Mouse (Mus musculus): Measurements from ENCODE around the gene Phf7. TPM values are rescaled to one million over a fixed set of nuclear protein-coding genes. Genes with fewer than 3 reads are reported as not detected.

The Phf7 gene
- 13.7 and 14.4 TPM in 2 replicates for polyA plus RNA-seq (2014; fragmentation: Nextera tagmentation; extraction: Ambion mirVana)

DNA sequence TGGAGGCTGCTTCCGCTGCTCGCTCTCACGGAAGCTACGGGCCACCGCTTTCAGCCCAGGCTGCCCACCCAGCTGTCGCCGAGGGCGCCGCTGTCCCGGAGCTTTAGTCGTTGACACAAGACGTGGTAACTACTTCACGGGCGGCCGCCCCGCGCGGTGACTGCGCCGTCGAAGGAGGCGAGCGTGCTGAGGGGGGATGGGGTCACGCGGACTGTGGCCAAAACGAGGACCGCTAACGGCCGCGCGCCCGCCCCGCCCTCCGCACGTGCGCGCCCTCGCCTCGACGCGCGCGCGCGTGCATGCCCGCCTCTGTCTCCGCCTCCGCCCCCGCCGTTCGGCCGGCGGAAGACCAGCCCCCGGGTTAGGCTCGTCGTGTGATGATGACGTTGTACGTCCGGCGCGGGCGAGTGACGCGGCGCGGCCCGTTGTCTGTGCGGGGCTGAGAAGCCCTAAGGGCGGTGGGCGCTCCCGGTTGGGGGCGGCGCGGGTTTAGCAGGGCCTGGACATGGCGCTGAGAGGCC is at the start of gene Phf7, which contains the start of gene Bap1:
Gene Phf7, minus strand, starts transcription at position 234 of the 521 bp plus-strand sequence.
Gene Bap1, plus strand, starts transcription at position 367 of the 521 bp plus-strand sequence.
- Histone ChIP-seq H3K9me3 (ENCODE audit: control insufficient read depth, low read length) (no peaks in the 10 kb centered on the region), H3K27ac (ENCODE audit: low read depth) (peak within 1 kb of the TSS; percentile 92), H3K4me1 (replicated peaks; ENCODE audit: control insufficient read depth, insufficient read depth, low read length) (peaks cover 10% of the 10 kb centered on the region; the same call in 1 of the 2 replicates), H3K36me3 (ENCODE audit: control insufficient read depth, insufficient read depth, low read length) (peaks cover 36% of the 10 kb centered on the region), H3K9ac (ENCODE audit: low read length) (peak within 1 kb of the TSS; percentile 96), H3K4me3 (ENCODE audit: low read depth, low read length) (peak within 1 kb of the TSS; percentile 97), H3K27me3 (replicated peaks; ENCODE audit: control insufficient read depth, insufficient read depth, low read length) (no peaks in the 10 kb centered on the region), H3K4me2 (ENCODE audit: low read length) (peak within 1 kb of the TSS; percentile 80)
- WGBS, result under 1% methylated on average over 61 of the region's 75 CpGs
- ATAC-seq (replicated peaks; ENCODE audit: low FRiP score, low TSS enrichment, low read depth) (peak; percentile 94), DNase-seq (ENCODE audit: low spot score) (peak; percentile 100)

DNA sequence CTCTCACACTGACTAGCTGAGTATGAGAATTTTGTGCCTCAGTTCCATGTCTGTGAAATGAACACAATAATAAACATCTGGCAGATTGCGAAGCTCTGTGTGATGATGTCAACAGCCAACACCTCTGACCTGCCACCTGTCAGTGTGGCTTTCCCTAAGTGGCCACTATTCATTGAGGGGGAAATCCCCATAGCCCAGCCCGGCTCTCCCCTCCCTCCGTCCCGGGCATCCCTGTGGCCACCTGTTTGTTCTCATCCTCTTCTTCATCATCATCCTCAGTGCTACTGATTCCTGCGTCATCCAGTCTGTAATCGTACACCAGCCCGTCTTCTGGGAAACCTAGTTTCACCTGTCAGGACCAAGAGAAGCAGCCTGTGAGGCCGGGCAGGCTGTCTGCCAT is 34.6 kb upstream of the Phf7 start:
- DNase-seq (ENCODE audit: low spot score), result no peak

DNA sequence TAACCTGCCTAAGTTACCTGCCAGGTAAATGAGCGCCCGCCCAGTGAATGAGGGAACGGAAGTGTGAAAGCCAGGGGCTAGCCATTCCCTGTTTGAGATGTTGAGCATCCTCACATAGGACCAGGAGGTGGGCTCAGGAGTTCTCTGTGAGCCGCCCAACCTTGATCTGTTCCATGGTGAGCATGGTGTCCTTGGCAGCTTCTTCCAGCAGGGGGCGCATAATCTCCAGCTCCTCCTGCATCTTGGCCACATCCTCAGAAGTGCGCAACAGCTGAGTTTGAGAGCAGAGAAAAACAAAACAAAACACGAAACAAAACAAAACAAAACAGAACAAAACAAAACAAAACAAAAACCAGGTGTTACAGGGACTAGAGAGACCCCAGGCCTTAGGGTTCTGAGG is 21.0 kb upstream of the Phf7 start:
- WGBS, result 20% methylated on average over 7 of the region's 7 CpGs
- no peak overlapping the region for H3K4me2 ChIP-seq (ENCODE audit: low read length)
- no peak overlapping the region for H3K27ac ChIP-seq (ENCODE audit: low read depth)
- ATAC-seq (replicated peaks; ENCODE audit: low FRiP score, low TSS enrichment, low read depth) (no peak), DNase-seq (ENCODE audit: low spot score) (peak; percentile 94)
- no peak overlapping the region for H3K4me3 ChIP-seq (ENCODE audit: low read depth, low read length)
- H3K9me3 ChIP-seq (ENCODE audit: control insufficient read depth, low read length), result no peaks in the 10 kb centered on the region
- H3K36me3 ChIP-seq (ENCODE audit: control insufficient read depth, insufficient read depth, low read length), result no peaks in the 10 kb centered on the region
- no peak overlapping the region for H3K9ac ChIP-seq (ENCODE audit: low read length)
- no peaks in the 10 kb centered on the region for H3K27me3 ChIP-seq (replicated peaks; ENCODE audit: control insufficient read depth, insufficient read depth, low read length)
- H3K4me1 ChIP-seq (replicated peaks; ENCODE audit: control insufficient read depth, insufficient read depth, low read length), result peaks cover 6% of the 10 kb centered on the region; the same call in 1 of the 2 replicates

More for the DNA sequence above, 34.6 kb upstream of the Phf7 start:
- H3K9ac ChIP-seq (ENCODE audit: low read length), result no peak overlapping the region
- no peak overlapping the region for H3K4me3 ChIP-seq (ENCODE audit: low read depth, low read length)
- H3K4me2 ChIP-seq (ENCODE audit: low read length), result no peak overlapping the region
- ATAC-seq (replicated peaks; ENCODE audit: low FRiP score, low TSS enrichment, low read depth), result no peak
- no peak overlapping the region for H3K27ac ChIP-seq (ENCODE audit: low read depth)
- no peaks in the 10 kb centered on the region for H3K4me1 ChIP-seq (replicated peaks; ENCODE audit: control insufficient read depth, insufficient read depth, low read length)
- WGBS, result 80% methylated on average over 8 of the region's 8 CpGs
- H3K27me3 ChIP-seq (replicated peaks; ENCODE audit: control insufficient read depth, insufficient read depth, low read length), result no peaks in the 10 kb centered on the region
- H3K36me3 ChIP-seq (ENCODE audit: control insufficient read depth, insufficient read depth, low read length), result no peaks in the 10 kb centered on the region
- H3K9me3 ChIP-seq (ENCODE audit: control insufficient read depth, low read length), result no peaks in the 10 kb centered on the region

DNA sequence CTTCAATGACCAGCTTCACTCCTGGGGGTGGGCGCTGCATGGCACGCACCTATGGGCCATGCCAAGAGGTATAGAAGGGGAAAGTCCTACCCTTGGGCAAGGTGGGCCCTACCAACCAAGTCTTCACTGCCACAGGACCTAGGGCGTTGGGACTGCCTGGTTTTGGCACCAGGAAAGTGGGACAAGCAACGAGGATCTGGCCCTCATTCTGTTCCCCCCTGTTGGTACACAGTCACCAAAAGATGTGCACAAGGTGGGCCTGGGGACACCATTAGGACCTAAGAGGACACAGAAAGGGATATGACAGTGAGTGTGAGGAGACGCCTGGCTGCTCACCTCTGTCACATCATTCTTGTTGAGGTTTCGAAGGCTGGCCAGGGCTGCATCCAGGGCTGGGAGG is 20.0 kb upstream of the Phf7 start:
- Histone ChIP-seq H3K27ac (ENCODE audit: low read depth) (no peak overlapping the region), H3K27me3 (replicated peaks; ENCODE audit: control insufficient read depth, insufficient read depth, low read length) (no peaks in the 10 kb centered on the region), H3K4me2 (ENCODE audit: low read length) (no peak overlapping the region), H3K9me3 (ENCODE audit: control insufficient read depth, low read length) (no peaks in the 10 kb centered on the region), H3K4me1 (replicated peaks; ENCODE audit: control insufficient read depth, insufficient read depth, low read length) (peaks cover 6% of the 10 kb centered on the region; the same call in 1 of the 2 replicates), H3K4me3 (ENCODE audit: low read depth, low read length) (no peak overlapping the region), H3K36me3 (ENCODE audit: control insufficient read depth, insufficient read depth, low read length) (no peaks in the 10 kb centered on the region), H3K9ac (ENCODE audit: low read length) (no peak overlapping the region)
- ATAC-seq (replicated peaks; ENCODE audit: low FRiP score, low TSS enrichment, low read depth), result no peak
- 91% methylated on average over 6 of the region's 6 CpGs for WGBS
- DNase-seq (ENCODE audit: low spot score), result no peak

DNA sequence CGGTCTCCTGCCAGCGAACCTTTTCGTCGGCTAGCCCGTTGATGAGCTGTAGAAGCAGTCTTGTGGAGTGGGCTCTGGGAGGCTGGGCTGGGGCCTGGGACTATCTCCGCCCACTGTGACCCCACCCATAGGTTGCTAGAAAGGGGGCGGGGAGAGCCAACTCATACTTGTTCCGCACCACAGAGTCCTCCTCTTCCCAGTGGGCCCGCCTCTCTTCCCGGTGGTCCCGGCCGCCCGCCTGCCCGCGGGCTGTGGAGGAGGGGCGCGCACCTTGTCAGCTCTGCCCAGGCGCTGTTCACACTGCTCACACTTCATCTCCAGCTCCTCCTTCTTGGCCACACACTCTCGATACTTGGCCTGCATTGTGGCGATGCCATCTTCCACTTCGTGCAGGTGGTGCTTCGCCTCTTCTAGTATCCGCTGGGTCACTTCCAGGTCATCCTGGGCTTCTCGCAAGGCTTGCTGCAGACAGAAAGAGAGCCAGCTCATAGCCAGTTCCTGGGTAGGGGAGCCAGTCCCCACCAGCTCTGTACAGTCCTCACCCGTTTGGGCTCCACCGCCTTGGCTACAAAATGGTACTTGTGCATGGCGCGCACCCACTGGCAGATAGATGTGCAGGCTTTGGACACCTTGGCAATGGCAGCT is 18.5 kb upstream of the Phf7 start:
- H3K9me3 ChIP-seq (ENCODE audit: control insufficient read depth, low read length), result no peaks in the 10 kb centered on the region
- peak overlapping the region; percentile 54 for H3K4me2 ChIP-seq (ENCODE audit: low read length)
- DNase-seq (ENCODE audit: low spot score), result peak; percentile 82
- peaks cover 6% of the 10 kb centered on the region; the same call in 1 of the 2 replicates for H3K4me1 ChIP-seq (replicated peaks; ENCODE audit: control insufficient read depth, insufficient read depth, low read length)
- peak overlapping the region; percentile 26 for H3K4me3 ChIP-seq (ENCODE audit: low read depth, low read length)
- 12% methylated on average over 26 of the region's 28 CpGs for WGBS
- ATAC-seq (replicated peaks; ENCODE audit: low FRiP score, low TSS enrichment, low read depth), result peak; percentile 89
- H3K36me3 ChIP-seq (ENCODE audit: control insufficient read depth, insufficient read depth, low read length), result no peaks in the 10 kb centered on the region
- no peak overlapping the region; the same call in 1 of the 2 replicates for H3K27ac ChIP-seq (ENCODE audit: low read depth)
- peak overlapping the region; percentile 25 for H3K9ac ChIP-seq (ENCODE audit: low read length)
- H3K27me3 ChIP-seq (replicated peaks; ENCODE audit: control insufficient read depth, insufficient read depth, low read length), result no peaks in the 10 kb centered on the region

DNA sequence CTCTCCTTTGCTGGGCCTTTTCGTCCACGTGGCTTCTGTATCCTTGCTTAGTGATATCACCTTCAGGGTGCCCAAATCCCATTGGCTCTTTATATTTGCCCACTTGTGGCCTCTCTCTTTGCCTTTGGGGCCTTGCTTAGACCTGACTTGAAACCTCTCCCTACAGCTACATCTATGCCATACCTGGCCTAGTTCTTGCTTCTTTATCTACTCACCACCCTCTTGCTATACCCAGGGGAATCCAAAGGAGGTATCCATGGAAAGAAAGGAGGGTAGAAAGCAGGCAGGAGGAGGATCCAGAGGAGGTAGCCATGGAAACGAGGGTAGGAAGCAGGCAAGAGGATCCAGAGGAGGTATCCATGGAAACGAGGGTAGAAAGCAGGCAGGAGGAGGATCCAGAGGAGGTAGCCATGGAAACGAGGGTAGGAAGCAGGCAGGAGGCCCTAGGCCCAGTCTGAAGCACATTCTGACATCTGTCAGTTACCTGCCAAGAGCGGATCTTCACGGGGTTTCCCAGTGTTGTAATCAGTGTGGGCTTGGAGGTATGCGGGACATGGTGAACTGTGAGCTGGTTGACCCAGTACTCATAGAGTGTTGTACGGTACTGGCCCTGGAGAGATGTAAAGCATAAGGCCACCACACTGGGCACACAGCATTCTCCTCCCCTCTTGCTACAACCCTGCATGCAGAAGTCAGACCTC is 17.3 kb upstream of the Phf7 start:
- H3K4me1 ChIP-seq (replicated peaks; ENCODE audit: control insufficient read depth, insufficient read depth, low read length), result peaks cover 6% of the 10 kb centered on the region; the same call in 1 of the 2 replicates
- H3K4me3 ChIP-seq (ENCODE audit: low read depth, low read length), result no peak overlapping the region
- H3K27ac ChIP-seq (ENCODE audit: low read depth), result no peak overlapping the region
- H3K9me3 ChIP-seq (ENCODE audit: control insufficient read depth, low read length), result no peaks in the 10 kb centered on the region
- no peak overlapping the region for H3K9ac ChIP-seq (ENCODE audit: low read length)
- H3K4me2 ChIP-seq (ENCODE audit: low read length), result peak overlapping the region; percentile 54; the same call in 1 of the 2 replicates
- ATAC-seq (replicated peaks; ENCODE audit: low FRiP score, low TSS enrichment, low read depth) (no peak), DNase-seq (ENCODE audit: low spot score) (no peak)
- no peaks in the 10 kb centered on the region for H3K27me3 ChIP-seq (replicated peaks; ENCODE audit: control insufficient read depth, insufficient read depth, low read length)
- 0 out of 2 replicates have a peak, but pooled peaks cover 3% of the 10 kb centered on the region for H3K36me3 ChIP-seq (ENCODE audit: control insufficient read depth, insufficient read depth, low read length)
- WGBS, result 72% methylated on average over 9 of the region's 9 CpGs

DNA sequence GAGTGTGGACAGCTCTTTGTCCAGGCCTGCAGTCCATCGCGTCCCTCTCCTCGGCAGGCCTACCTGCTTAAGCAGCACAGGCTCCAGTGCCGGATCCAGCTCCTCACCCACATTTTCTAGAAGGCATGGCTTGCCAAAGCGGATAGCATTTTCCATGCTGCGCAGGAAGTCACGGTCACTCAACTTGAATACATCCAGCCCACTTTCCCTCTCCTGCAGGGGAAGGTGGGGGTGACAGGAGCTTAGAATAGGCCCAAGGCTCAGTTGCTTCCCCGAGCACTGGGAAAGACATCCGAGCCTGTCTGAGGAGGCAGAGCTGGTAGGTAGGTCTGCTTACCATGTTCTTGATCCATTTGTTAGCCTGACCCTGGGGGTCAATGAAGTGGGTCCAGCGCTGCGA is 16.5 kb upstream of the Phf7 start:
- H3K9me3 ChIP-seq (ENCODE audit: control insufficient read depth, low read length), result no peaks in the 10 kb centered on the region
- peaks cover 6% of the 10 kb centered on the region; the same call in 1 of the 2 replicates for H3K4me1 ChIP-seq (replicated peaks; ENCODE audit: control insufficient read depth, insufficient read depth, low read length)
- ATAC-seq (replicated peaks; ENCODE audit: low FRiP score, low TSS enrichment, low read depth) (no peak), DNase-seq (ENCODE audit: low spot score) (no peak)
- H3K9ac ChIP-seq (ENCODE audit: low read length), result no peak overlapping the region
- no peak overlapping the region for H3K4me2 ChIP-seq (ENCODE audit: low read length)
- no peak overlapping the region for H3K27ac ChIP-seq (ENCODE audit: low read depth)
- H3K27me3 ChIP-seq (replicated peaks; ENCODE audit: control insufficient read depth, insufficient read depth, low read length), result no peaks in the 10 kb centered on the region
- H3K36me3 ChIP-seq (ENCODE audit: control insufficient read depth, insufficient read depth, low read length), result peaks cover 7% of the 10 kb centered on the region; the same call in 1 of the 2 replicates
- 91% methylated on average over 11 of the region's 11 CpGs for WGBS
- H3K4me3 ChIP-seq (ENCODE audit: low read depth, low read length), result no peak overlapping the region

DNA sequence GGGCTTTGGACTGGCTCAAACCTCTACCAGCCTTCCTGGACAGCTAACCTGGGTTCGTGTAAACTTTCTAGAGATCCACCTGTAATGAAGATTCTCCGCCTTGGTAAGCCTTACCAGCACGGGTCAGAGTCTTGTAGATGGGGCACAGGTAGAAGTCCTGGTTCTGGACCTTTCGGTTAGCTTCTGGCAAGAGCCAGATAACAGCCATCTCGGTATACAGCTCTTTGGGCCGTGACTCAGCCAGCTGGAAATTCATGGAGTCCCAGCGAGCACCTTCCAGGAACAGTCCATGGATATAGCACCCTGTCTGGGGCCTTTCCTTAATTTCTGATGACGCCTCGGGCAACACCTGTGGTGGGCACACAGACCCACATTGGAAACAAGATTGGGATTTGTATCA is 9.8 kb upstream of the Phf7 start:
- Histone ChIP-seq H3K9ac (ENCODE audit: low read length) (no peak overlapping the region), H3K27me3 (replicated peaks; ENCODE audit: control insufficient read depth, insufficient read depth, low read length) (no peaks in the 10 kb centered on the region), H3K9me3 (ENCODE audit: control insufficient read depth, low read length) (no peaks in the 10 kb centered on the region), H3K27ac (ENCODE audit: low read depth) (no peak overlapping the region), H3K4me2 (ENCODE audit: low read length) (no peak overlapping the region), H3K4me1 (replicated peaks; ENCODE audit: control insufficient read depth, insufficient read depth, low read length) (no peaks in the 10 kb centered on the region), H3K36me3 (ENCODE audit: control insufficient read depth, insufficient read depth, low read length) (peaks cover 73% of the 10 kb centered on the region), H3K4me3 (ENCODE audit: low read depth, low read length) (no peak overlapping the region)
- WGBS, result 92% methylated on average over 9 of the region's 9 CpGs
- DNase-seq (ENCODE audit: low spot score) (no peak), ATAC-seq (replicated peaks; ENCODE audit: low FRiP score, low TSS enrichment, low read depth) (no peak)
